Mouse (Mus musculus) adrenal gland, adult (tissue): ENCODE data around the gene Kctd10.

Source experiments
- DNase-seq, 2 experiments: peaks; one replicate each; pipeline ENCODE4 v3.0.0; 2022 to 2023; ENCODE audit warnings: low spot score in 1 of 2; ENCODE audit not compliant: inconsistent age in 2 of 2

Gene Kctd10

GRCm38 (mm10) chr5:114380209-114381012 is at the start of gene Kctd10, which contains the start of gene Ube3b:
Gene Kctd10, minus strand, starts transcription at chr5:114380508.
Gene Ube3b, plus strand, starts transcription at chr5:114380607.
- DNase-seq: peak; percentile 86 to 97

DNA sequence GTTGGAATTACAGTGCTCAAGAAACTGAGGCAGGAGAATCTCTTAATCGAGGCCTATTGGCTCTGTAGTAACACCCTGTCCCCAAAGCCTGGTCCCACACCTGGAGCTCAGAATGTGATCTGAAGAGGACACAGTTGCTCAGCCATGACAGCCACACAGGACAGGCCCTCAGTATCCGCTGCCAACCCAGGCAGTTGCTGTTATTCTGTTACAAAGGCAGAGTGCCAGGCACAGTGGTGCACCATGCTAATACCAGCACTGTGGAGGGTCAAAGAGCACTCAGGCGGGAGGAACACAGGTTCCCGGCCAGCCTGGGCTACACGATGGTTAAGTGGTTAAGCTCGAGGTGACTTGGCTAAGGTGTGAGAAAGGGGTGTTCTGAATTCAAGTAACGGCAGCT is 49.5 kb upstream of the Kctd10 start:
- no peak for DNase-seq

- DNase-seq: no peak
Measured at GRCm38 (mm10) chr5:114428621-114429020, 48.3 kb upstream of the Kctd10 start.

GRCm38 (mm10) chr5:114426732-114427131 is 46.4 kb upstream of the Kctd10 start:
- no peak for DNase-seq

DNA sequence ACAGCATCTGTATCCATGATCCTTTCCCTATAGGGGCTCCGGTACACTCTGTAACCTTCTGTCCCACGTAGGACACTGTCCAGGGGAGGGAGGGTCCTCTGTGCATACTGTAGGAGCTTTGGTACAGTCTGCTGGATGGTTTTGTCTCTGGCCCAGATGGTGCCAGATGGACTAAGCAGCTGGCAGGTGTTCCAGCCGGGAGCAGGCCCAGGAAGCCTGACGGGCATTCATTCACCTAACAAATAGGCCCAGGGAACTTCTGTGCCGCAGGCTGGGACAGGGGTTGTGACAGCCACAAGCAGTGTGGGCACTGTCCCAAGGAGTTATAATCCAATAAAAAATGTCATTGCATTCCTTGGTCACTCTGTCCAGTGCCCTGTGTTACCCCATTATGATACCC is 43.7 kb upstream of the Kctd10 start:
- no peak for DNase-seq

- DNase-seq: no peak
Measured at GRCm38 (mm10) chr5:114422591-114422990, 42.3 kb upstream of the Kctd10 start.

GRCm38 (mm10) chr5:114421561-114422298 is 41.4 kb upstream of the Kctd10 start:
- DNase-seq: peak in 1 of 2 experiments; percentile 68

DNA sequence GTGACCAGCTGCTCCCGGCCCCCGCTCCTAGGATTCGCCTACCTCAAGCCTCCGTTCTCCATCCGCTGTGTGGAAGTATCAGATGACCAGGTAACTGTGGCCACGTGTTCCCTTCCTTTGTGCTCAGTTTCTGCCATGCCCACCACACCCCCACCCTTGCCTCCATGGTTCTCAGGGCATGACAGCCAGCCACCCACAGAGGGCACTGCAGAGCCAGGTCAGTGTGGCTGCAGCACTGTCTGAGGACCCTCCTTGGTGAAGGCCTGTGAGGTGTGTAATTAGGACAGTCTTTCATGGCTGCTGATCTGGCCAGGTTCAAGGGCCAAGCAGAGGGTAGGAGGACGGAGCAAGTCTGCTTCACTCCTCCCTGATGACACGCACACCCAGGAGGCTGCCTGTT is 38.2 kb upstream of the Kctd10 start:
- no peak for DNase-seq

GRCm38 (mm10) chr5:114416855-114417254 is 36.5 kb upstream of the Kctd10 start:
- no peak for DNase-seq

- peak in 1 of 2 experiments; percentile 49 for DNase-seq
Measured at GRCm38 (mm10) chr5:114415606-114416005, 35.3 kb upstream of the Kctd10 start.

GRCm38 (mm10) chr5:114413067-114413735 is 32.9 kb upstream of the Kctd10 start:
- DNase-seq: peak; percentile 84 to 87

DNA sequence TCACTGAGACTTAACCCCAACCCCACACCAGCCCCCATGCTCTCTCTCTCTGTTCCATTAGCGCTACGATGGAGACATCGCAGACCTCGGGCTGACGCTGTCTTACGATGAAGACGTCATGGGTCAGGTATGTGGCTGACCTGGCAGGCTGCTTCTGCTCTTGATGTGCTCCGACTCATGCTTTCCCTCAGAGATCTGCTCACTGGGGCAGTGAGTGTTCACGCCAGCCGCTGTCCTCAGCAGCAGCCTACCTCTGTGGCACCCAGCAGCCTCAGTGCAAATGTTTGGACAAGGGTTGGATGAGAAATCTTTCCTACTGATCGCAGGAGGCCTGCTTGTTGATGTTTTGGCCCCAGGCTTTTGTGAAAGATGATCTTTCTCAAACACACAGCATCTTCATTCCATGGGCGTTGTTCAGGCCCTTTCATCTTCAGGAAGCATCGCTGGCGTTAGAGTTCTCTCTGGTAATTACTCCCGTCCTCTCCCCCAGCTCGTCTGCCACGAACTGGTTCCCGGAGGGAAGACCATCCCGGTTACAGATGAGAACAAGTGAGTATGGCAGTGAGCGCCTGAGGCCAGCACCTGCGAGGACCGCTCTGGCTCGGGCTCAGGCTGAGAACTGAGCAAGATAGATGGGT is 32.2 kb upstream of the Kctd10 start:
- DNase-seq: peak in 1 of 2 experiments; percentile 49

- DNase-seq: no peak
Measured at GRCm38 (mm10) chr5:114410429-114410828, 30.1 kb upstream of the Kctd10 start.

- DNase-seq: peak; percentile 61 to 84
Measured at GRCm38 (mm10) chr5:114408846-114409245, 28.5 kb upstream of the Kctd10 start.

- DNase-seq: no peak
Measured at GRCm38 (mm10) chr5:114407810-114408209, 27.5 kb upstream of the Kctd10 start.

GRCm38 (mm10) chr5:114407269-114407668 is 27.0 kb upstream of the Kctd10 start:
- peak in 1 of 2 experiments; percentile 38 for DNase-seq

GRCm38 (mm10) chr5:114406592-114406991 is 26.3 kb upstream of the Kctd10 start:
- peak; percentile 91 to 95 for DNase-seq

- no peak for DNase-seq
Measured at GRCm38 (mm10) chr5:114393169-114393568, 12.9 kb upstream of the Kctd10 start.

- no peak for DNase-seq
Measured at GRCm38 (mm10) chr5:114384448-114384847, 4.1 kb upstream of the Kctd10 start.

DNA sequence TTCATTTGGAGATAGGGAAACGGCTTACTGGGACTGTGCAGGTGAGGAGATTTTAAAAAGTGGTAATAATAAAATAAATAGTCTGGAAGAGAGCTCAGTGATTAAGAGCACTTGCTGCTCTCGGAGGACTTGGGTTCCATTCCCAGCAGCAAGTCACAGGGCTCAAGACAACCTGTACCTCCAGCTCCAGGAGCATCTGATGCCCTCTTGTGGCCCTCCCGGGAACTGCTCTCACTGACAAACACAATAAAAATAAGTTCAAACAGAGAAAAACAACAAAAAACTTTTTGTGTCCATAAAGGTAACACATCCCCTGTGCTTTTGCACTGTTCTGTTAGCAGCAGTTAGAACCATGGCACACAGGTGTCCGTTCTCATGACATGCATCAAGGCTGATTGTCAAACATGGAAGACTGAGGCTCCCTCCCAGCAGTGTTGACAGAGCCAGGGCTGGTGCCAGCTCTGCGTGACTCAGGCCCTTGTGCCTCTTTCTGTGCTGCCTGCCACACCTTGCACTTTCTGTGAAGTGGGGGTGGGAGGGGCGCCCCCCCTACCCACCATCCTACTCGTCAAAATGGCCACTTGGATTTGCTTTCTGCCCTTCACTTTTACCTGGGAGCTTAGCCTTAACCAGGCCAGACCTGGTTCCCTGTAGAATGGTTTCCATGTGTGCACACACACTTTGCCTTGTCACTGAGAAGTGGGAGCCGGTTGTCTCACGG is 3.0 kb upstream of the Kctd10 start:
- peak in 1 of 2 experiments; percentile 70 for DNase-seq
